Mouse (Mus musculus) heart, postnatal 0 days (tissue): ENCODE data around the gene Rabac1.

Source experiments
- CTCF ChIP-seq: IDR thresholded peaks from 2 replicates; pipeline ENCODE4 v1.5.1; 2016; ENCODE audit warnings: antibody characterized with exemption, control low read depth, low read depth
- EP300 ChIP-seq: IDR thresholded peaks from 2 replicates; pipeline ENCODE4 v1.6.1; 2016; ENCODE audit warnings: antibody characterized with exemption, low read depth

GRCm38 (mm10) chr7:24984307-24984706, 11.8 kb upstream of the Rabac1 start:
- no peak for TF ChIP-seq CTCF
- TF ChIP-seq EP300 = no peak
